Mouse (Mus musculus) stomach, postnatal 0 days (tissue): ENCODE results near the gene Ranbp9.

ENCODE experiments used
- CTCF ChIP-seq: IDR thresholded peaks from 2 replicates; pipeline ENCODE4 v1.5.1; 2016; ENCODE audit warnings: antibody characterized with exemption, low read depth, mild to moderate bottlenecking, moderate library complexity
- EP300 ChIP-seq: optimal IDR thresholded peaks from 2 replicates; pipeline ENCODE3; 2016; ENCODE audit warnings: antibody characterized with exemption

DNA sequence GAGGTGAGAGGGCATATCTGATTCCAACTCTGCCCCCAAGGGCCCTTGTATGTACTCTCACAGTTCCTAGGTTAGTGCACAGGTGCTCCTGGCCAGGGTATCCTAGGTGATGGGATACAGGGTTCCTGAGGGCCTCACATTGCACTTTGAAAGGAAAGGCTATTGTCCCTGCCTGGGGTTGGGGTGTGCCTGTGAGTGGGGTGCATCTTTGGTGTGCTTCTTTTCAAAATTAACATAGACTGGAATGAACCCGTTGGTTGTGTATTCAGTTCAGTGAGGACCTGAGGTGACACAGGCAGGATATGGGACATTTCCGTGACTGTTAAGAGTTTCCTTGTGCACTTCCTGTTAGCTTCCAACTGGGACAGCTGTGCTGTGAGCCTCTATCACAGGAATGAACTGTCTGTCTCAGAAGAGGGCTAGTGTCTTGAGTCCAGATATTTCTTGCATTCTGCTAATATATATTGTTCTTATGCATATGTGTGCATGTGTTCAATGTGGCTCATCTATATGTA is 106.1 kb downstream of the Ranbp9 start:
- TF ChIP-seq CTCF (no peak), EP300 (no peak)
